Mouse (Mus musculus): ENCODE results near the gene Pgm5. TPM values are rescaled to one million over a fixed set of nuclear protein-coding genes. Genes with fewer than 3 reads are reported as not detected.

The Pgm5 gene
- polyA plus RNA-seq, 1 experiment from 2014 or later, result 8.8 TPM

GRCm38 (mm10) chr19:24665771-24666170 is 195.9 kb downstream of the Pgm5 start:
- WGBS, result 84% methylated on average over 11 of the region's 11 CpGs
- no peaks in the 10 kb centered on the region for H3K36me3 ChIP-seq (ENCODE audit: control insufficient read depth, insufficient read depth, low read length)
- ATAC-seq (replicated peaks; ENCODE audit: low FRiP score, low TSS enrichment, low read depth), result no peak
- no peaks in the 10 kb centered on the region for H3K27me3 ChIP-seq (replicated peaks; ENCODE audit: control insufficient read depth, insufficient read depth, low read length)
- H3K27ac ChIP-seq (ENCODE audit: low read depth), result no peak overlapping the region
- H3K4me3 ChIP-seq (ENCODE audit: low read depth, low read length), result no peak overlapping the region
- no peaks in the 10 kb centered on the region for H3K4me1 ChIP-seq (replicated peaks; ENCODE audit: control insufficient read depth, insufficient read depth, low read length)
- H3K9me3 ChIP-seq (ENCODE audit: control insufficient read depth, low read length), result no peaks in the 10 kb centered on the region
- H3K4me2 ChIP-seq (ENCODE audit: low read length), result no peak overlapping the region
- no peak for DNase-seq (ENCODE audit: low spot score)
- H3K9ac ChIP-seq (ENCODE audit: low read length), result no peak overlapping the region

GRCm38 (mm10) chr19:24662346-24662745 is 199.3 kb downstream of the Pgm5 start:
- WGBS, result 90% methylated on average over 2 of the region's 2 CpGs
- DNase-seq (ENCODE audit: low spot score), result no peak

GRCm38 (mm10) chr19:24656981-24657380 is 204.7 kb downstream of the Pgm5 start:
- H3K9me3 ChIP-seq (ENCODE audit: control insufficient read depth, low read length), result no peaks in the 10 kb centered on the region
- no peak overlapping the region for H3K9ac ChIP-seq (ENCODE audit: low read length)
- no peak for DNase-seq (ENCODE audit: low spot score)
- H3K36me3 ChIP-seq (ENCODE audit: control insufficient read depth, insufficient read depth, low read length), result no peaks in the 10 kb centered on the region
- no peaks in the 10 kb centered on the region for H3K27me3 ChIP-seq (replicated peaks; ENCODE audit: control insufficient read depth, insufficient read depth, low read length)
- no peak overlapping the region for H3K4me3 ChIP-seq (ENCODE audit: low read depth, low read length)
- ATAC-seq (replicated peaks; ENCODE audit: low FRiP score, low TSS enrichment, low read depth), result no peak
- no peak overlapping the region for H3K27ac ChIP-seq (ENCODE audit: low read depth)
- WGBS, result 59% methylated on average over 3 of the region's 3 CpGs
- H3K4me2 ChIP-seq (ENCODE audit: low read length), result no peak overlapping the region
- H3K4me1 ChIP-seq (replicated peaks; ENCODE audit: control insufficient read depth, insufficient read depth, low read length), result peaks cover 7% of the 10 kb centered on the region

More at GRCm38 (mm10) chr19:24662346-24662745, 199.3 kb downstream of the Pgm5 start:
- no peaks in the 10 kb centered on the region for H3K27me3 ChIP-seq (replicated peaks; ENCODE audit: control insufficient read depth, insufficient read depth, low read length)
- H3K36me3 ChIP-seq (ENCODE audit: control insufficient read depth, insufficient read depth, low read length), result no peaks in the 10 kb centered on the region
- H3K4me1 ChIP-seq (replicated peaks; ENCODE audit: control insufficient read depth, insufficient read depth, low read length), result peaks cover 3% of the 10 kb centered on the region
- H3K9me3 ChIP-seq (ENCODE audit: control insufficient read depth, low read length), result no peaks in the 10 kb centered on the region
- no peak overlapping the region for H3K4me2 ChIP-seq (ENCODE audit: low read length)
- ATAC-seq (replicated peaks; ENCODE audit: low FRiP score, low TSS enrichment, low read depth), result no peak
- H3K4me3 ChIP-seq (ENCODE audit: low read depth, low read length), result no peak overlapping the region
- H3K27ac ChIP-seq (ENCODE audit: low read depth), result no peak overlapping the region
- H3K9ac ChIP-seq (ENCODE audit: low read length), result no peak overlapping the region

GRCm38 (mm10) chr19:24653230-24653799 is 208.3 kb downstream of the Pgm5 start:
- no peak overlapping the region for H3K4me3 ChIP-seq (ENCODE audit: low read depth, low read length)
- 0 out of 2 replicates have a peak, but pooled peaks cover 4% of the 10 kb centered on the region for H3K4me1 ChIP-seq (replicated peaks; ENCODE audit: control insufficient read depth, insufficient read depth, low read length)
- H3K9ac ChIP-seq (ENCODE audit: low read length), result no peak overlapping the region
- WGBS, result 59% methylated on average over 9 of the region's 9 CpGs
- no peak overlapping the region for H3K4me2 ChIP-seq (ENCODE audit: low read length)
- H3K27me3 ChIP-seq (replicated peaks; ENCODE audit: control insufficient read depth, insufficient read depth, low read length), result no peaks in the 10 kb centered on the region
- H3K9me3 ChIP-seq (ENCODE audit: control insufficient read depth, low read length), result no peaks in the 10 kb centered on the region
- no peaks in the 10 kb centered on the region for H3K36me3 ChIP-seq (ENCODE audit: control insufficient read depth, insufficient read depth, low read length)
- ATAC-seq (replicated peaks; ENCODE audit: low FRiP score, low TSS enrichment, low read depth), result no peak
- H3K27ac ChIP-seq (ENCODE audit: low read depth), result no peak overlapping the region
- no peak for DNase-seq (ENCODE audit: low spot score)

- H3K27me3 ChIP-seq (replicated peaks; ENCODE audit: control insufficient read depth, insufficient read depth, low read length), result no peaks in the 10 kb centered on the region
- no peak overlapping the region for H3K4me3 ChIP-seq (ENCODE audit: low read depth, low read length)
- H3K9ac ChIP-seq (ENCODE audit: low read length), result no peak overlapping the region
- no peaks in the 10 kb centered on the region for H3K36me3 ChIP-seq (ENCODE audit: control insufficient read depth, insufficient read depth, low read length)
- H3K27ac ChIP-seq (ENCODE audit: low read depth), result no peak overlapping the region
- 39% methylated on average over 6 of the region's 6 CpGs for whole genome bisulfite sequencing
- no peaks in the 10 kb centered on the region for H3K9me3 ChIP-seq (ENCODE audit: control insufficient read depth, low read length)
- 0 out of 2 replicates have a peak, but pooled peaks cover 4% of the 10 kb centered on the region for H3K4me1 ChIP-seq (replicated peaks; ENCODE audit: control insufficient read depth, insufficient read depth, low read length)
- ATAC-seq (replicated peaks; ENCODE audit: low FRiP score, low TSS enrichment, low read depth), result no peak
- DNase-seq (ENCODE audit: low spot score), result no peak
- no peak overlapping the region for H3K4me2 ChIP-seq (ENCODE audit: low read length)
Observed at GRCm38 (mm10) chr19:24652342-24653019, 209.2 kb downstream of the Pgm5 start.

GRCm38 (mm10) chr19:24651595-24651994 is 210.1 kb downstream of the Pgm5 start:
- WGBS, result 64% methylated on average over 2 of the region's 2 CpGs

GRCm38 (mm10) chr19:24650428-24650827 is 211.2 kb downstream of the Pgm5 start:
- Histone ChIP-seq H3K9ac (ENCODE audit: low read length) (no peak overlapping the region), H3K9me3 (ENCODE audit: control insufficient read depth, low read length) (no peaks in the 10 kb centered on the region), H3K4me1 (replicated peaks; ENCODE audit: control insufficient read depth, insufficient read depth, low read length) (peaks cover 4% of the 10 kb centered on the region; the same call in 1 of the 2 replicates), H3K4me3 (ENCODE audit: low read depth, low read length) (no peak overlapping the region), H3K27me3 (replicated peaks; ENCODE audit: control insufficient read depth, insufficient read depth, low read length) (no peaks in the 10 kb centered on the region), H3K36me3 (ENCODE audit: control insufficient read depth, insufficient read depth, low read length) (no peaks in the 10 kb centered on the region), H3K27ac (ENCODE audit: low read depth) (no peak overlapping the region), H3K4me2 (ENCODE audit: low read length) (no peak overlapping the region)
- 84% methylated on average over 8 of the region's 8 CpGs for WGBS
- ATAC-seq (replicated peaks; ENCODE audit: low FRiP score, low TSS enrichment, low read depth) (no peak), DNase-seq (ENCODE audit: low spot score) (no peak)

More at GRCm38 (mm10) chr19:24651595-24651994, 210.1 kb downstream of the Pgm5 start:
- no peaks in the 10 kb centered on the region for H3K27me3 ChIP-seq (replicated peaks; ENCODE audit: control insufficient read depth, insufficient read depth, low read length)
- no peak overlapping the region for H3K9ac ChIP-seq (ENCODE audit: low read length)
- 0 out of 2 replicates have a peak, but pooled peaks cover 4% of the 10 kb centered on the region for H3K4me1 ChIP-seq (replicated peaks; ENCODE audit: control insufficient read depth, insufficient read depth, low read length)
- H3K4me2 ChIP-seq (ENCODE audit: low read length), result no peak overlapping the region
- H3K36me3 ChIP-seq (ENCODE audit: control insufficient read depth, insufficient read depth, low read length), result no peaks in the 10 kb centered on the region
- ATAC-seq (replicated peaks; ENCODE audit: low FRiP score, low TSS enrichment, low read depth), result no peak
- H3K9me3 ChIP-seq (ENCODE audit: control insufficient read depth, low read length), result no peaks in the 10 kb centered on the region
- DNase-seq (ENCODE audit: low spot score), result no peak
- no peak overlapping the region for H3K27ac ChIP-seq (ENCODE audit: low read depth)
- no peak overlapping the region for H3K4me3 ChIP-seq (ENCODE audit: low read depth, low read length)

- Histone ChIP-seq H3K9ac (ENCODE audit: low read length) (no peak overlapping the region), H3K4me3 (ENCODE audit: low read depth, low read length) (no peak overlapping the region), H3K36me3 (ENCODE audit: control insufficient read depth, insufficient read depth, low read length) (no peaks in the 10 kb centered on the region), H3K4me2 (ENCODE audit: low read length) (no peak overlapping the region), H3K27me3 (replicated peaks; ENCODE audit: control insufficient read depth, insufficient read depth, low read length) (no peaks in the 10 kb centered on the region), H3K27ac (ENCODE audit: low read depth) (no peak overlapping the region), H3K4me1 (replicated peaks; ENCODE audit: control insufficient read depth, insufficient read depth, low read length) (peaks cover 2% of the 10 kb centered on the region; the same call in 1 of the 2 replicates), H3K9me3 (ENCODE audit: control insufficient read depth, low read length) (no peaks in the 10 kb centered on the region)
- 72% methylated on average over 8 of the region's 8 CpGs for WGBS
- ATAC-seq (replicated peaks; ENCODE audit: low FRiP score, low TSS enrichment, low read depth), result no peak
- DNase-seq (ENCODE audit: low spot score), result no peak
Observed at GRCm38 (mm10) chr19:24648016-24648415, 213.6 kb downstream of the Pgm5 start.
